Mouse (Mus musculus): ENCODE data around the gene Spaca3. TPM values are rescaled to one million over a fixed set of nuclear protein-coding genes. Genes with fewer than 3 reads are reported as not detected.

The Spaca3 gene
- polyA plus RNA-seq, 1 experiment from 2014 or later = not detected

GRCm38 (mm10) chr11:80872509-80873474 is 14.6 kb downstream of the Spaca3 start:
- H3K4me2 ChIP-seq = peak overlapping the region; percentile 59
- ATAC-seq = peak; percentile 97
- no peaks in the 10 kb centered on the region for H3K9me3 ChIP-seq (replicated peaks)
- H3K4me1 ChIP-seq = peaks cover 38% of the 10 kb centered on the region
- peak overlapping the region; percentile 91 for H3K27ac ChIP-seq
- H3K36me3 ChIP-seq = no peaks in the 10 kb centered on the region
- peaks cover 9% of the 10 kb centered on the region; the same call in 1 of the 2 replicates for H3K27me3 ChIP-seq (replicated peaks)
- H3K9ac ChIP-seq = peak overlapping the region; percentile 39
- WGBS (ENCODE audit: insufficient replicate concordance) = 24% methylated on average over 17 of the region's 17 CpGs
- peak overlapping the region; percentile 20 for H3K4me3 ChIP-seq

GRCm38 (mm10) chr11:80877131-80877651 is 19.0 kb downstream of the Spaca3 start:
- Histone ChIP-seq H3K4me1 (peaks cover 15% of the 10 kb centered on the region), H3K9ac (no peak overlapping the region), H3K4me2 (no peak overlapping the region), H3K9me3 (replicated peaks) (no peaks in the 10 kb centered on the region), H3K36me3 (no peaks in the 10 kb centered on the region), H3K27ac (no peak overlapping the region), H3K27me3 (replicated peaks) (0 out of 2 replicates have a peak, but pooled peaks cover 3% of the 10 kb centered on the region), H3K4me3 (no peak overlapping the region)
- ATAC-seq = no peak
- 65% methylated on average over 11 of the region's 11 CpGs for WGBS (ENCODE audit: insufficient replicate concordance)

GRCm38 (mm10) chr11:80878026-80878425 is 19.9 kb downstream of the Spaca3 start:
- ATAC-seq = no peak
- Histone ChIP-seq H3K27me3 (replicated peaks) (0 out of 2 replicates have a peak, but pooled peaks cover 3% of the 10 kb centered on the region), H3K4me1 (peaks cover 7% of the 10 kb centered on the region), H3K4me3 (no peak overlapping the region), H3K4me2 (no peak overlapping the region), H3K9ac (no peak overlapping the region), H3K9me3 (replicated peaks) (no peaks in the 10 kb centered on the region), H3K27ac (no peak overlapping the region), H3K36me3 (no peaks in the 10 kb centered on the region)
- 75% methylated on average over 2 of the region's 2 CpGs for WGBS (ENCODE audit: insufficient replicate concordance)

GRCm38 (mm10) chr11:80882229-80882810 is 24.2 kb downstream of the Spaca3 start:
- ATAC-seq = no peak
- H3K9me3 ChIP-seq (replicated peaks) = no peaks in the 10 kb centered on the region
- 69% methylated on average over 7 of the region's 7 CpGs for WGBS (ENCODE audit: insufficient replicate concordance)
- no peak overlapping the region for H3K27ac ChIP-seq
- no peaks in the 10 kb centered on the region for H3K36me3 ChIP-seq
- no peak overlapping the region for H3K4me2 ChIP-seq
- no peak overlapping the region for H3K9ac ChIP-seq
- H3K27me3 ChIP-seq (replicated peaks) = peaks cover 6% of the 10 kb centered on the region; the same call in 1 of the 2 replicates
- no peak overlapping the region for H3K4me3 ChIP-seq
- no peaks in the 10 kb centered on the region for H3K4me1 ChIP-seq

- Histone ChIP-seq H3K4me2 (no peak overlapping the region), H3K4me3 (no peak overlapping the region), H3K36me3 (no peaks in the 10 kb centered on the region), H3K27me3 (replicated peaks) (peaks cover 17% of the 10 kb centered on the region), H3K9me3 (replicated peaks) (no peaks in the 10 kb centered on the region), H3K4me1 (no peaks in the 10 kb centered on the region), H3K27ac (no peak overlapping the region), H3K9ac (no peak overlapping the region)
- no peak for ATAC-seq
- 48% methylated on average over 6 of the region's 6 CpGs for WGBS (ENCODE audit: insufficient replicate concordance)
These were observed 26.5 kb downstream of the Spaca3 start for GRCm38 (mm10) chr11:80884521-80885231.

- Histone ChIP-seq H3K9ac (no peak overlapping the region), H3K27ac (no peak overlapping the region), H3K36me3 (no peaks in the 10 kb centered on the region), H3K9me3 (replicated peaks) (no peaks in the 10 kb centered on the region), H3K4me2 (no peak overlapping the region), H3K4me1 (no peaks in the 10 kb centered on the region), H3K27me3 (replicated peaks) (peaks cover 32% of the 10 kb centered on the region), H3K4me3 (no peak overlapping the region)
- WGBS (ENCODE audit: insufficient replicate concordance) = 68% methylated on average over 7 of the region's 7 CpGs
- no peak for ATAC-seq
These were observed 28.2 kb downstream of the Spaca3 start for GRCm38 (mm10) chr11:80886365-80886764.

GRCm38 (mm10) chr11:80887021-80887420 is 28.9 kb downstream of the Spaca3 start:
- H3K4me2 ChIP-seq = no peak overlapping the region
- H3K27me3 ChIP-seq (replicated peaks) = peaks cover 37% of the 10 kb centered on the region
- no peaks in the 10 kb centered on the region for H3K36me3 ChIP-seq
- H3K27ac ChIP-seq = no peak overlapping the region
- WGBS (ENCODE audit: insufficient replicate concordance) = 52% methylated on average over 3 of the region's 3 CpGs
- no peak for ATAC-seq
- H3K9me3 ChIP-seq (replicated peaks) = no peaks in the 10 kb centered on the region
- H3K4me1 ChIP-seq = no peaks in the 10 kb centered on the region
- H3K4me3 ChIP-seq = no peak overlapping the region
- no peak overlapping the region for H3K9ac ChIP-seq

- Histone ChIP-seq H3K9ac (no peak overlapping the region), H3K27ac (no peak overlapping the region), H3K4me2 (no peak overlapping the region), H3K4me3 (no peak overlapping the region), H3K27me3 (replicated peaks) (peaks cover 48% of the 10 kb centered on the region), H3K4me1 (no peaks in the 10 kb centered on the region), H3K36me3 (no peaks in the 10 kb centered on the region), H3K9me3 (replicated peaks) (no peaks in the 10 kb centered on the region)
- 14% methylated on average over 7 of the region's 7 CpGs for WGBS (ENCODE audit: insufficient replicate concordance)
- ATAC-seq = no peak
These were observed 31.3 kb downstream of the Spaca3 start for GRCm38 (mm10) chr11:80889336-80890063.

GRCm38 (mm10) chr11:80895853-80896252 is 37.7 kb downstream of the Spaca3 start:
- Histone ChIP-seq H3K4me1 (no peaks in the 10 kb centered on the region), H3K4me3 (no peak overlapping the region), H3K36me3 (no peaks in the 10 kb centered on the region), H3K9ac (no peak overlapping the region), H3K9me3 (replicated peaks) (no peaks in the 10 kb centered on the region), H3K4me2 (no peak overlapping the region), H3K27me3 (replicated peaks) (peaks cover 21% of the 10 kb centered on the region), H3K27ac (no peak overlapping the region)
- 58% methylated on average over 3 of the region's 3 CpGs for WGBS (ENCODE audit: insufficient replicate concordance)
- no peak for ATAC-seq

GRCm38 (mm10) chr11:80900555-80900954 is 42.4 kb downstream of the Spaca3 start:
- Histone ChIP-seq H3K4me1 (no peaks in the 10 kb centered on the region), H3K9ac (no peak overlapping the region), H3K4me2 (no peak overlapping the region), H3K27me3 (replicated peaks) (no peaks in the 10 kb centered on the region), H3K9me3 (replicated peaks) (no peaks in the 10 kb centered on the region), H3K4me3 (no peak overlapping the region), H3K27ac (no peak overlapping the region), H3K36me3 (no peaks in the 10 kb centered on the region)
- 59% methylated on average over 4 of the region's 4 CpGs for WGBS (ENCODE audit: insufficient replicate concordance)
- ATAC-seq = no peak

GRCm38 (mm10) chr11:80902664-80903063 is 44.5 kb downstream of the Spaca3 start:
- no peaks in the 10 kb centered on the region for H3K27me3 ChIP-seq (replicated peaks)
- no peak overlapping the region for H3K27ac ChIP-seq
- H3K36me3 ChIP-seq = no peaks in the 10 kb centered on the region
- H3K9me3 ChIP-seq (replicated peaks) = no peaks in the 10 kb centered on the region
- no peak for ATAC-seq
- no peak overlapping the region for H3K4me3 ChIP-seq
- WGBS (ENCODE audit: insufficient replicate concordance) = 53% methylated on average over 7 of the region's 7 CpGs
- H3K9ac ChIP-seq = no peak overlapping the region
- no peaks in the 10 kb centered on the region for H3K4me1 ChIP-seq
- no peak overlapping the region for H3K4me2 ChIP-seq
